Mouse (Mus musculus) cortical plate, adult 2 months (tissue): ENCODE measurements around the gene Dusp16.

Source experiments
- CTCF ChIP-seq: fragments of 200-500 bp; IDR thresholded peaks from 2 replicates; pipeline ENCODE4 v1.5.1; 2011; ENCODE audit warnings: mild to moderate bottlenecking, control low read depth, low read length; ENCODE audit not compliant: insufficient read depth; ENCODE audit errors: extremely low read depth
- POLR2A ChIP-seq: fragments of 200-500 bp; IDR thresholded peaks from 2 replicates; pipeline ENCODE4 v1.6.1; 2011; ENCODE audit warnings: mild to moderate bottlenecking, low read length, control low read depth; ENCODE audit not compliant: insufficient read depth; ENCODE audit errors: extremely low read depth

- TF ChIP-seq POLR2A: no peak
- no peak for TF ChIP-seq CTCF
These were observed 91.2 kb downstream of the Dusp16 start for GRCm38 (mm10) chr6:134701211-134701602.
